Mouse (Mus musculus): ENCODE results near the gene 2310007B03Rik.

Gene 2310007B03Rik

DNA sequence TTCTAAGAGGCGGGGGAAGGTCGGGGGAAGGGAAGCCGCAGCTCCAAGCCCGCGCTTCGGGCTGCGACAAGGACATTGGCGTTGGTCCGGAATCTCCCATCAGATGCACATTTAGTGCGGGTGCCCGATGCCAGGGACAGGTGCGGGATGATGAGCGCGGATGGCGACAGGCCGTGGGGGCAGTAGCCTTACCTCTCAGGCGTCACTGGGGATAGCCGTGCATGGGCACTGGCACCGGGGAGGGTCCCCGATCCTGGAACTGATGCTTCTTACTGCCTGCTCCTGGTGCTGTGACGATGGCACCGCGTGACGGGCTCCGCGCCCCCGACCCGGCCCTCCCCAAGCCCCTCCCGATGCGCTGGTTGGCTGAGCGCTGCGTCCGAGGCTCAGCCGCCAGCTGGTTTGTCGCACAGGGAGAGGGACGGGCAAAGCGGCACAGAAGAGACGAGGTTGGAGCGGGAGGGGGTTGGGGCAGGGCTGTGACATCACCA is 59.1 kb downstream of the 2310007B03Rik start, which contains the start of gene Kif1a:
Gene Kif1a, minus strand, starts transcription at position 381 of the 491 bp plus-strand sequence.
- no peak for DNase-seq (ENCODE audit: low spot score in 2 of 2)

Data from urinary bladder, postnatal 4 days (tissue).